Mouse (Mus musculus): ENCODE data around the gene Olfr140.

GRCm38 (mm10) chr2:90025477-90025876 lies 37.9 kb downstream of the Olfr140 start, which contains the start of gene Olfr1264:
- no peak for TF ChIP-seq TCF12 (IDR thresholded peaks at IDR 0.05; ENCODE audit: low read depth, low read length)
- no peak for TF ChIP-seq CTCF (IDR thresholded peaks at IDR 0.05 in 2 of 3, conservative IDR thresholded peaks at IDR 0.05 in 1 of 3; ENCODE audit: control insufficient read depth in 1 of 3, insufficient read depth in 1 of 3, low read depth in 2 of 3, low read length in 3 of 3, poor library complexity in 1 of 3, severe bottlenecking in 1 of 3)
- no peak for TF ChIP-seq GATA1 (IDR thresholded peaks at IDR 0.05; ENCODE audit: low read depth, low read length)
- TF ChIP-seq TAL1 (IDR thresholded peaks at IDR 0.05; ENCODE audit: low read length) = no peak
- TF ChIP-seq ELF1 (IDR thresholded peaks at IDR 0.05; ENCODE audit: low read depth, low read length) = no peak
- no peak for TF ChIP-seq MYB (IDR thresholded peaks at IDR 0.05; ENCODE audit: low read depth, low read length)
- TF ChIP-seq MAFK (IDR thresholded peaks at IDR 0.05; ENCODE audit: borderline replicate concordance, low read depth, low read length) = no peak
- TF ChIP-seq ETS1 (IDR thresholded peaks at IDR 0.05; ENCODE audit: low read depth, low read length) = no peak
- TF ChIP-seq GABPA (IDR thresholded peaks at IDR 0.05; ENCODE audit: low read depth, low read length) = no peak
- TF ChIP-seq USF1 (IDR thresholded peaks at IDR 0.05; ENCODE audit: low read depth, low read length) = no peak
- no peak for TF ChIP-seq TBP (IDR thresholded peaks at IDR 0.05; ENCODE audit: low read depth, low read length)

Data from MEL (cell line).